Mouse (Mus musculus) heart, embryonic 14.5 days (tissue): ENCODE data around the gene Odf2. TPM values are rescaled to one million over a fixed set of nuclear protein-coding genes. Genes with fewer than 3 reads are reported as not detected.
A peak's percentile ranks its signal among the peaks of the same experiment; 100 is the strongest.

Experiments used
- ATAC-seq: fragments of 200-750 bp; cut with Nextera tagmentation; 2 replicates; pipeline ENCODE4 v1.8.0; 2017; ENCODE audit warnings: low read depth, moderate TSS enrichment; ENCODE audit not compliant: insufficient number of reproducible peaks, insufficient read depth, low FRiP score
- H3K27ac ChIP-seq, 2 experiments: fragments of 200-500 bp in 1 of 2; fragments of 300-500 bp in 1 of 2; sonication (generic) in 1 of 2; replicated peaks in 1 of 2; 2 replicates each; pipeline ENCODE4 v1.5.1; 2012 to 2014; ENCODE audit warnings: low read depth in 2 of 2, low read length in 2 of 2, control low read depth in 1 of 2, mild to moderate bottlenecking in 1 of 2, mixed read lengths in 1 of 2; ENCODE audit not compliant: control insufficient read depth in 1 of 2, insufficient read depth in 1 of 2
- H3K27me3 ChIP-seq: fragments of 300-500 bp; sonication (generic); 2 replicates; pipeline ENCODE4 v1.6.1; 2014; ENCODE audit warnings: mild to moderate bottlenecking, low read length, control low read depth; ENCODE audit not compliant: control insufficient read depth, insufficient read depth
- H3K36me3 ChIP-seq: fragments of 300-500 bp; sonication (generic); 2 replicates; pipeline ENCODE4 v1.6.1; 2014; ENCODE audit warnings: mild to moderate bottlenecking, control low read depth, low read length, mixed read lengths; ENCODE audit not compliant: control insufficient read depth, insufficient read depth
- H3K4me1 ChIP-seq, 2 experiments: fragments of 200-500 bp in 1 of 2; fragments of 300-500 bp in 1 of 2; sonication (generic) in 1 of 2; 2 replicates each; pipeline ENCODE4 v1.6.1; 2012 to 2014; ENCODE audit warnings: low read length in 2 of 2, control low read depth in 1 of 2, mixed read lengths in 1 of 2; ENCODE audit not compliant: control insufficient read depth in 2 of 2, insufficient read depth in 2 of 2
- H3K4me2 ChIP-seq: fragments of 300-500 bp; sonication (generic); 2 replicates; pipeline ENCODE4 v1.6.1; 2014; ENCODE audit warnings: mild to moderate bottlenecking, low read length
- H3K4me3 ChIP-seq, 2 experiments: fragments of 200-500 bp in 1 of 2; fragments of 300-500 bp in 1 of 2; sonication (generic) in 1 of 2; 2 replicates each; pipeline ENCODE4 v1.5.1; 2012 to 2014; ENCODE audit warnings: low read length in 2 of 2, mild to moderate bottlenecking in 2 of 2, control low read depth in 1 of 2, low read depth in 1 of 2, moderate library complexity in 1 of 2; ENCODE audit not compliant: control insufficient read depth in 1 of 2, insufficient read depth in 1 of 2
- H3K9ac ChIP-seq: fragments of 300-500 bp; sonication (generic); 2 replicates; pipeline ENCODE4 v1.6.1; 2014; ENCODE audit warnings: mild to moderate bottlenecking, low read length
- H3K9me3 ChIP-seq: fragments of 300-500 bp; sonication (generic); 2 replicates; pipeline ENCODE4 v1.6.1; 2016; ENCODE audit warnings: low read length, control low read depth; ENCODE audit not compliant: control insufficient read depth
- WGBS: fragments of 180-500 bp; shearing (Covaris S2); extraction: QIAGEN DNeasy Blood & Tissue Kit; methylation state at CpG from one replicate; pipeline ENCODE4 v1.1.7; 2014; 5-methylcytosine and 5-hydroxymethylcytosine counted together
- polyA plus RNA-seq: library from polyadenylated mRNA; unstranded; fragments of >200 nt; fragmentation: Nextera tagmentation; extraction: Ambion mirVana; gene quantifications from 2 replicates; pipeline ENCODE4 v1.2.1, GENCODE M21; 2014

Gene Odf2
- polyA plus RNA-seq, 1 experiment from 2014 or later, result 46.8 TPM

DNA sequence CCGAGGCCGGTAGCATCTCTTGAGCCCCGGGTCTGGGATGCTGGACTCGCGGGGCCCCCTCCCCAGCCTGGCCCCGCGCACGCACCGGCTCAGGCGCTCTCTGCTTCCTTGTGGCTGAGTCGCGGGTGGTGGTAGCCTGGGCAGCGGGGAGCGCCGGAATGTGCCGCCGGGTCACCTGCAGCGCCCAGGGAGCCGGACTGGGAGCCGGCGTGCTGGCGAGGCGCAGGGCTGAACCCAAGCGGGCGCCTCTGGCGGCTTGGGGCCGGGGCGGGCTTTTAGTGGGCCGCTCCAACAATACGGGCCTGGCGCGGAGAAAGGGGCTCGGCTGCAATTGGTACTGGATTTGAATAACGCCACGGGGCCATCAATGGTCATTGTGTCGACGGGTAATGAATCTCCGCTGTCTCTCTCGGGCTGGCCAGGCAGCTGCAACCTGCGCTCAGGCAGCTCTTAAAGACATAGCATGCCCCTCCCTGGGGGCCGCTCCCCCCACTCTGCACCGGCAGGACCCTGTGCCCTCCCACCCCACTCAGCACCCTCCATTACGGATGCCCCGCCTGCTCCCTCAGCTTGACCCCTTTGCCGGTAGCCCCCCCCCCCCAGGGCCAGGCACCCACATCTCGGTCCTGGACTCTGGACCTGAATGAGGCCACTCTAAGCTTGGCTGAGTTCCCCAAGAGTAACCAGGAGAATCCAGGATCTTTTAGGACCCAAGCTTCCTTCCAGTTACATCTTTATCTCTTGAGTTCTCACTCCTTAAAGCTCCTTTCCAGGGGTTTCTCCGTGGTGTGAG lies 42.8 kb upstream of the Odf2 start:
- H3K9ac ChIP-seq, result peak overlapping the region; percentile 31; the same call in 1 of the 2 replicates
- H3K27ac ChIP-seq, result no peak overlapping the region
- no peak for ATAC-seq
- peaks cover 24% of the 10 kb centered on the region for H3K36me3 ChIP-seq
- H3K4me3 ChIP-seq, result peak overlapping the region in 1 of 2 experiments; percentile 27; a peak in 2 of 4 replicates
- H3K4me2 ChIP-seq, result peak overlapping the region; percentile 58
- H3K4me1 ChIP-seq, result peaks cover 3 to 12% of the 10 kb centered on the region in 2 experiments; a peak in 3 of 4 replicates
- WGBS, result 10% methylated on average over 47 of the region's 47 CpGs
- no peaks in the 10 kb centered on the region for H3K9me3 ChIP-seq
- peaks cover 53% of the 10 kb centered on the region for H3K27me3 ChIP-seq

DNA sequence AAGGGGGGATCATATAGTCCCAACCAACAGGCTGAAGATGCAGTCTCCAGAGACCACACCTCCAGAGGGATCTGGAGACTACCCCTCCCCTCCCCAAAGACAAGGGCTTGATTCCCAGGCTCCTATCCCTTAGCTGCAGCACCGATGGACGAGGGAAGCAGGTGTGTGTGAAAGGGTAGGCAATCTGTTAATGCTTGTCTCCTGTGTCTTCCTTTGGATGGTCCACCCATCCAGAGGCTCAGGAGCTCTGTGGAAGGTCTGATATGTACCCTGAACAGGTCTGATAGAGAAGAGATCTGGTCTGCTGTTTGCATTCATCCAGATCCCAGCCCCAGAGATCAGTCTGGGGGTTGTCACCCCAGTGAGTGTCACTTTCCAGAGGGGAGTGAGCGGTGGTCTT lies 42.1 kb upstream of the Odf2 start:
- WGBS, result 60% methylated on average over 3 of the region's 3 CpGs
- peaks cover 53% of the 10 kb centered on the region for H3K27me3 ChIP-seq

DNA sequence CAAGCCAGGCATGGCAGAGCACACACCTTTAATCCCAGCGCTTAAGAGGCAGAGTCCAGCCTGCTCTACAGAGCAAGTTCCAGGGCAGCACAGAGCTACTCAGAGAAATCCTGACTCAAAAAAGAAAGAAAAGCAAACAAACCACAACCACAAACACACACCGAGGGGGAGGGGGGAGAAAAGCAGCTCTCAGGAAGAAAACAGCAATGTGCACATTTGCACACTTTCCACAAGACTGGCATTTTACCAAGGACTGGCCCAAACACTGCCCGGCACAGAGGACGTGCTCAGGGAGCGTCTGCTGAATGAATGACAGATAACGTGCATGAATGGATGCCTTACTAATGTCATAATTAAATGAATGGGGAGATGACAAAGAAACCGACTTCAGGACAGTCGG lies 40.0 kb upstream of the Odf2 start:
- no peak overlapping the region for H3K27ac ChIP-seq
- peaks cover 44% of the 10 kb centered on the region for H3K27me3 ChIP-seq
- H3K9ac ChIP-seq, result no peak overlapping the region
- H3K9me3 ChIP-seq, result no peaks in the 10 kb centered on the region
- ATAC-seq, result no peak
- no peaks in the 10 kb centered on the region; the same call in 1 of the 2 replicates for H3K36me3 ChIP-seq
- peaks cover 3 to 12% of the 10 kb centered on the region in 2 experiments; a peak in 3 of 4 replicates for H3K4me1 ChIP-seq
- 62% methylated on average over 8 of the region's 8 CpGs for WGBS
- H3K4me2 ChIP-seq, result no peak overlapping the region
- H3K4me3 ChIP-seq, result no peak overlapping the region

More for the DNA sequence above, 42.1 kb upstream of the Odf2 start:
- Histone ChIP-seq H3K4me3 (no peak overlapping the region), H3K4me2 (no peak overlapping the region), H3K9me3 (no peaks in the 10 kb centered on the region), H3K27ac (no peak overlapping the region), H3K9ac (no peak overlapping the region), H3K36me3 (peaks cover 17% of the 10 kb centered on the region), H3K4me1 (peaks cover 3 to 12% of the 10 kb centered on the region in 2 experiments; a peak in 3 of 4 replicates)
- ATAC-seq, result no peak

DNA sequence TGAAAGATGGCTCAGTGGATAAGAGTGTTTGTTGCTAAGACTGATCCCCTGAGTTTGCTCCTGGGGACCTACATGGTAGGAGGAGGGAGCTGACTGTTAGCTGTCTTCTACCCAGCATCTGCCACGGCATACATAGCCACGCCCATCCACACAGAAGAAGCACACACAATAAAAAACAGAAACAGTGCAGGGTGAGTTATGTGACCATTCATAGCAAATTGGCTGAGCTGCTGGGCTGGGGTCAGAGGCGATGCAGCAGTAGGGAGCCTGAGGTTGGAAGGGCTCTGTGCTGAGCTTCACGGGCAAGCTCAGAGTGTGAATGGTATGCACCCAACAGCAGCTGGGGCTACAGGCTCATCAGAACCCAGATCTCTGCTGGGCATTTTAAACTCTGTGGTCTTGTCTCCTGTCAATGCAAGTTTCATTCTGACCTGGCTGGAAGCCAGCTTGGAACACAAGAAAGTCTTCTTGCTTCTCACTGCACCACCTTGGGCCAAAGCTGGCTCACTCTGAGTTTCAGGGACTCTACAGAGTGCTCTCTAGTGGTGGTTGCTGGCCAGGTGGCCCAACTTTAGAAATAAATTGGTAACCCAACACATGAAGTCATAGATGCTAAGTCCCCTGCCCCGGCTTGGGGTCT lies 39.1 kb upstream of the Odf2 start:
- no peak overlapping the region for H3K27ac ChIP-seq
- peaks cover 3 to 12% of the 10 kb centered on the region in 2 experiments; a peak in 3 of 4 replicates for H3K4me1 ChIP-seq
- H3K36me3 ChIP-seq, result no peaks in the 10 kb centered on the region
- peaks cover 35% of the 10 kb centered on the region for H3K27me3 ChIP-seq
- H3K9me3 ChIP-seq, result no peaks in the 10 kb centered on the region
- H3K9ac ChIP-seq, result no peak overlapping the region
- no peak overlapping the region for H3K4me3 ChIP-seq
- 49% methylated on average over 5 of the region's 5 CpGs for WGBS
- no peak overlapping the region for H3K4me2 ChIP-seq
- ATAC-seq, result no peak

DNA sequence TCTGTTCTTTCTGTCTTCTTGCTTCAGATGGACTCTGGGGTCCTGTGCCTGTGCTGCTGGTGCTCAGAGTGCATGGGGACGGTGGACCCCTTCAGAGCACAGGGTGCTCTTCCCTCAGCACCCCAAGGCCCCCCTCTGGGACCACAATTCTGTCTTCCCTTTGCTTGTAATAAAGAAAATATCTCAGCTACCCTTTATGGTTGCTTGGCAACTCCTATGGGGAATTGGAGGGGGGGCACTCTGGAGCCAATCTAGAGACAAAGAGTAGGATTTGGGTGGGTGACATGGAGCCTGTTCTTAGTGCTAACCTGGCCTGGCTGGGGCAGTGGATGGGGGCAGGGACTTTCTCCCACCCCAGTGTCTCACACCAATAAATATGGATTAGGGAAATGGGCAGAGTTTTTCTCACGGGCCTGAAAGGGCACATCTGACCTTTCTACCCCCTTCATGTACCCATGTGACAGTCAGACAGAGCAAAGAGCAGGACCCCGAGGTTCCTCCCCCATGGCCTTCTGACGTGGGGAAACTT lies 36.0 kb upstream of the Odf2 start:
- ATAC-seq, result no peak
- H3K27me3 ChIP-seq, result peaks cover 7% of the 10 kb centered on the region; the same call in 1 of the 2 replicates
- no peaks in the 10 kb centered on the region for H3K9me3 ChIP-seq
- no peak overlapping the region for H3K27ac ChIP-seq
- H3K4me3 ChIP-seq, result no peak overlapping the region
- no peaks in the 10 kb centered on the region for H3K4me1 ChIP-seq
- H3K9ac ChIP-seq, result no peak overlapping the region
- 48% methylated on average over 4 of the region's 4 CpGs for WGBS
- H3K36me3 ChIP-seq, result no peaks in the 10 kb centered on the region
- H3K4me2 ChIP-seq, result no peak overlapping the region

DNA sequence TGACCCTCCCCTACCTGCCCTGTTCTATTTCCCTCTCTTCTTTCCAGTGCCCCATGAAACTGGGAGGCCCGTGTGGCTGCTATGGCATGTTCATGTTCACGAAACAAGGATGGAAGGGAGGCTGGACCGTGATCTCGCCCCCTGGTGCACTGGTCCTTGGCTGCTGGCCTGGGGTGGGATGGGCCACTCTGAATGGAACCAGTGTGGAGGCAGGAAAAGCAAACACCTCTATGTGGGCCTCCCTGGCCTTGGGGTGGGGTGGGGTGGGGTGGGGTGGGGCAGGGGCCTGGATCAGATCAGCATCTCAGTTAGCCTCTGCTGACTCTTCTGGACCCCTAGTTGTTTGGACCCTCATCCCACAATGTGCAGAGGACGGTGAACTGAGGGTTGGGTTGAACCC lies 35.3 kb upstream of the Odf2 start:
- no peak overlapping the region for H3K27ac ChIP-seq
- no peaks in the 10 kb centered on the region for H3K4me1 ChIP-seq
- H3K27me3 ChIP-seq, result no peaks in the 10 kb centered on the region; the same call in 1 of the 2 replicates
- no peak overlapping the region for H3K4me2 ChIP-seq
- no peaks in the 10 kb centered on the region for H3K9me3 ChIP-seq
- H3K36me3 ChIP-seq, result no peaks in the 10 kb centered on the region
- WGBS, result 70% methylated on average over 5 of the region's 5 CpGs
- no peak for ATAC-seq
- H3K9ac ChIP-seq, result no peak overlapping the region
- H3K4me3 ChIP-seq, result no peak overlapping the region

DNA sequence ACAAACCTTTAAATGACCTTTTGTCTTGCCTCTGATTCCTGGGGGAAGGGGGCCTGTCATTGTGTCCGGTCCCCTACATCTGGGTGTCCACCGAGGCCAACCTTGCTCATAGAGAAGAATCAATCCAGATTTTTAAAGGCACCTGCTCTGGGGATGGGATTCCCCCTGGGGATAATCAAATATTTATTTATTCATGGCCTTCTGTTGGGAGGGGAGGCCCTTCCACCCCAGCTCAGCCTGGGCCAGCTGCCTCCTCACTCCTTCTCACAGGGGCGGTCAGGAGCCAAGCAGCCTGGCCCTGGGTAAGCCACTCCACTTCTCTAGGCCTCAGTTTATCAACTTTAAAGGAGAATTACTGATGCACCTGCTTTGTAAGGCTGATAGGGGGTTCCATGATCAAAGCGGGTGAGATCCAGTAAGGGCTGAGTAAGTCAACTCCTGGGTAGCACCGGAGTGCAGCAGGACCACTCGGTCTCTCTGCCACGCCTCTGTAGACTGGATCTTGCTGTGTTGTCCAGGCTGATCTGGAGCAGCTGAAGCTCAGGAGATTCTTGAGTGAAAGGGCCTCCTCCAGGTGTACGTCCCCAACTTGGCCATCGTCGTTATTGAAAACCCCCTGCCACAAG lies 33.3 kb upstream of the Odf2 start:
- H3K9ac ChIP-seq, result no peak overlapping the region
- H3K27me3 ChIP-seq, result no peaks in the 10 kb centered on the region; the same call in 1 of the 2 replicates
- H3K4me3 ChIP-seq, result no peak overlapping the region
- 82% methylated on average over 10 of the region's 10 CpGs for WGBS
- H3K27ac ChIP-seq, result no peak overlapping the region
- H3K4me2 ChIP-seq, result no peak overlapping the region
- no peak for ATAC-seq
- no peaks in the 10 kb centered on the region for H3K4me1 ChIP-seq
- H3K36me3 ChIP-seq, result no peaks in the 10 kb centered on the region
- no peaks in the 10 kb centered on the region for H3K9me3 ChIP-seq
